Mouse (Mus musculus): ENCODE measurements around the gene Clic5. TPM values are rescaled to one million over a fixed set of nuclear protein-coding genes. Genes with fewer than 3 reads are reported as not detected.

Gene Clic5
- total RNA-seq, 2 experiments from 2014 or later: 13.6 to 22.8 TPM

DNA sequence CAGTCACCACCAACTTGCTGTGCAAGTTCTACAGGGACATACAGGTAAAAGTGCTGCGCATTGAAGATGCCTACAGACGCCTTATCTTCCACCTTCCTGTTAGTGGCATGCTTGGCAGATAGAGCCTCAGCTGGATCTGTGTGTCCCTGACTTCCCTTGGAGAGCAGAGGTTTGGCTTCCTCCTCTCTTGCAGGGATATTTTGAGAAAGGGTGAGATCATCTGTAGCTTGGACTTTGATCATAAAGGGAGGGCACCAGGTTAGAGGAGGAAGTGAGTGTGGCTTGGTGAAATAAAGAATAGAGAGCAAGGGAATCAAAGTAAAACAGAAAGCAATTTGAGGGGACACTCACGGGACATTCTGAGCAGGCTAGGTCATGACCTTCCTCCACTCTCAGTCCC, 4.6 kb downstream of the Clic5 start:
- DNase-seq: no peak

GRCm38 (mm10) chr17:44199158-44199557, 10.8 kb downstream of the Clic5 start:
- DNase-seq: no peak

GRCm38 (mm10) chr17:44202952-44203351, 14.6 kb downstream of the Clic5 start:
- peak; percentile 15 to 25 for DNase-seq

- DNase-seq: no peak
Measured at GRCm38 (mm10) chr17:44204787-44205186, 16.4 kb downstream of the Clic5 start.

- DNase-seq: no peak
Measured at GRCm38 (mm10) chr17:44205562-44205961, 17.2 kb downstream of the Clic5 start.

DNA sequence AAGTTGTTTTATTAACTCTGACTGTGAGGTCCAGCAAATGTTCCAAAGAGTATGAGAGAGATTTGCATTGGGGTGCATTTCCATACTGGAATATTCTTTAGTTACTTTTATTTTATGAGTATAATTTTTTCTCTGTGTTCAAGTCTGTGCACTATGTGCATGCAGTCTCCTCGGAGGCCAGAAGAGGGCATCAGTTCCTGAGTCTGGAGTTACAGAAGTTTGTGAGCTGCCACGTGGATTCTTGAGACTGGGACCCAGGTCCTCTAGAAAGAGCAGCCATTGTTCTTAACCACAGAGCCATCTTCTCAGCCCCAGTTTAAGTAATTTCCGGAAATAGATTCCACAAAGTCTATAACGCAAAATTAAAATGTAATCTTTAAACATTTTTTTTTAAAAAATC, 20.5 kb downstream of the Clic5 start:
- DNase-seq: no peak

DNA sequence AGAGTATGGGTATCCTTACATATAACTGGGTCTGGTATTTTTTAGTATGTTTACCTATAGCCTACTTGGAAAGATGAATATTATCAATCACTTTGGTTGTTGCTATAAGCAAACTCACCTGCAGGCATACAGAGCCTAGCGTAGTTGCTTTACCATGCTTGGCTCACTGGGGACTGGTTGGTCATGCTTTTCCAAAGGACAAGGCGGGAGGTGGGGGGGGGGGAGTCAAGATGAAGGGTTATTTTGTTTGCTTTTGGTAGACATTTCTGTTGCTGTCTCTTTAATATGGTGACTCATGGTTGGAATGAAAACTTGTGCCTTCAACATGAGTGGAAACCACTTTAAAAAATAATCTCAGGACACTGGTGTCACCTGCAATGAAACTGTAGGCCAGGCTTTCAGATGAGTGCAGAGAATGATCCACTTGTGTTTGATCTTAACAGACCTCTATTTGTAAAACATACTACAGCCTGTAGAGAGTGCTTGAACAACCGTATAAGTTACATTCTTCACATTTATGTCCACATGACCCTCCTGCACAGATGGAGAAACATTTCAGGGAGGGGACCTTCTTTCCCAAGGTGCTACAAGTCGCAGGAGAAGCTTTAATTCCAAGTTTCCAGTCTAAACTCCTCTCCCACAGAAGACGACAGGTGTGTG, 24.7 kb downstream of the Clic5 start:
- no peak for DNase-seq

DNA sequence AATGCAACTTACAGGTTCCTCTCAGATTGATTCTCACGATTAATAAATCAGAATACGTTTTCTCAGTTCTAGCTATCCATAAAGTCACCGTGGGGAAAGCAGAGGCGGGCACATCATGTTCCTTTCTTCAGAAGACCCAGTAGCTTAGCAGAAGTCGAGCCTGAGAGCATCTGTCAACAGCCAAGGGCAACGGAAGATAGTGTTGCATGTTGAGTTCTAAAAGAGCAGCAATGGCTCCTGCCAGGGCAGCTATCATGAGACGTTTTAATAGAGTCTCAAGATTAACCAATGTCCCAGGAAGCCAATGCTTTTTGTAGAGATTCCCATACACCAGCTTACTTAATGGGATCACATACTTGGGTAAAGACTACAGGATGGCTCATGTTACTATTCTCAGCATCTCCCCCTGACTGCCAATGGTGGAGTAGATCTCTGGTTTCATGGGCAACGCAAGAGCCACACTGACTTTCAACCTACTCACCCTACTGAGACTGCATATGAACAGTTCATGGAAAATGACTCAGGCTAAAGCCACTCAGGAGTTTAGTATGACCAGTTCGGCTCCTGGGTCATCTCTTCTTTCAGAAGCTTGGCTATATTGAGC, 26.9 kb downstream of the Clic5 start:
- no peak for DNase-seq

DNA sequence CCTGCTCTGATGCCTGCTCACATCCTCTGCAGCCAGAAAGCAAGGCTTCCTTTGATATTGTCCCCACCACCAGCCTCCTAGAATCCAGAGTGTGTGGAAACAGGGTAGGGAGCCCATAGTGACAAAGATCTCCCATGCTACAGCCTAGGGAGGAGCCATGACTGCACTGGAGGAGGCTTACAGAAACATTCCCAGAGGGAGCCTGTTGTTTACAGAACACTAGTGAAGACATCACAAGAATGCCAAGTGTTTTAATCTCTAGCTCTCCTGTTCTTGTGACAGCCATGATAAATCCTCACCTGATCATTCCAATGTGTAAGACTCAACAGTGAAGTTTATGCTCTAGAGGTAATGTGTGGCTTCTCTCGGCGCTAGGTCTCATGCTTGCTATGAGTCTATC, 28.8 kb downstream of the Clic5 start:
- DNase-seq: no peak

- DNase-seq: no peak
Measured at GRCm38 (mm10) chr17:44219943-44220342, 31.6 kb downstream of the Clic5 start.

- no peak for DNase-seq
Measured at GRCm38 (mm10) chr17:44228428-44228827, 40.0 kb downstream of the Clic5 start.

DNA sequence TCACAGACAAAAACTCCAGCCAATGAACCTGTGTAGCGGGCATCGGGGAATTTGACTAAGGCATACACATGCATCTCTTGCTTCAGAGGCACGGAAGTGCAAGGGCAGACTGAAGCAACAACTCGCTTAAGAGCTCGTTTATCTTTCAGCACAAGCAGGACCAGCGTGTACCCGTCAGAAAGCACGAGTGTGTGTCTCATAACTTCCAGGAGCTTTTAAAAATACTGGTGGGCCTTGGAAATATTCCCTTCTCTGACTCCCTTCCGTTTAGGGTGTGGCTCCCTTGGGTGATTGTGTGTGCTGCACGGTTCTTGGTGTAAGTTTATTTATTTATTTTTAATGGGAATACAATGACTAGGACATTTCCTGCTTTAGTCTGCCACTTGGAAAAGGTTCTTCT, 41.7 kb downstream of the Clic5 start:
- DNase-seq: peak; percentile 19 to 20

- peak; percentile 12 to 36 for DNase-seq
Measured at GRCm38 (mm10) chr17:44239030-44239721, 50.8 kb downstream of the Clic5 start.

GRCm38 (mm10) chr17:44240742-44241141, 52.4 kb downstream of the Clic5 start:
- no peak for DNase-seq

DNA sequence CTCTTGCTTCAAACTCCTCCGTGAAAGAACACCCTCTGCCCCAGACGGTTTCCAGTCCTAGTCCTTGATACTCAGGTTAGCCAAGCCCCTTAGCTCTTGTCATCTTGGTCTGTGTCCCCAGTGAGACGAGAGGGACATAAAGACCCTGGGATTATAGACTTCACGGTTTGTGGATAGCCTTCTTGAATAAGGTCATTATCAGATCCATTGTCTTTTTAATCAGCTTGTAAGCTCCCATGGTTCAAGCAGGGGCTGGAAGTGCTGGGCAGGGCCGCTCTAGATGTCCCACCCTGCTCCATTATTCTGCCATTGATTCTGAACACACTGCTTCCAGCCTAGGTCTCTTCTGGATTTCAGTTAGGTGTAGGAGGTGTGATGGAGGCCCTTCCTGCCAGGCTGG, 55.7 kb downstream of the Clic5 start:
- DNase-seq: no peak

DNA sequence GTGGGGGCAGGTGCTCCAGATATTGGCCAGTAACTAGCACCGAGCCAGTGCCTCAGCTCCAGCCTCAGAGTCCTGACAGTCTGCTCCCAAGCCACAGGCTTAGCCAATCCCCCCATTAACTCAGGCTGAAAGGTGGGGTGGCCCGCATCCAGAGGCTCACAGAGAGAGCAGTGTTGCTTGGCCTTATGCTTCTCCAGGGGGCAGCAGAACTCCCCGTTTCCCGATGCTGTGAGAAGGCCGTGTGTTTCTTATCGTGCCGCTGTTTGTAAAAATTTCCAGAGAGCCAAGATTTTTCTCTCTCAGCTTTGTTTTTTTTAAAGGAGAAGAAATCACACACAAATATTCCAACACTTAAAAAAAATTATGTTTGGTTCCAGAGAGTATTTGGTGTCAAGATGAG, 56.2 kb downstream of the Clic5 start:
- DNase-seq: no peak

DNA sequence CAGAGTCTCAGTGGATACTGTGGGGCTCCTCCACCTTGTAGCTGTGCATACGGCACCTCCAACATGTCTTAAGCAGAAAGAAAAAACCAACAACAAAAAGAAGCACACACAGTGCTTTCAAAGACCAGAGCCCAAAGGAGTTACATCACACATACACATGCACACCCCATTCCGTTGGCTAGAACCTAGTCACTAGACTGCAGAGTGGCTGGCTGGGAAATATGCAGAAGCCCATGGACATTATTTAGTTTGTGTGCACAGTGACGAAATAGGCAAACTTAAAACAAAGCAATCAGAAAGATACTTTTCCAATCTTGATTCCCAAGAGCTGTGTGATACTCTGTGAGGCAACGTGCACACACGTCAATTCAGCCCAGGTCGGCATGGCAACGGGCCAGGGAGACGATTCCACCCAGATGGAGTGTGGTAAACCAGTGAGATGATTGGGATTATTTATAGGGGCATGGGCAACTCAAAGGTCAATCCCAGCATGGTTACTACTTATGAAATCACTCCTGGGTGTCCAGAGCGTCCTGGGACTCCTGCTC, 57.8 kb downstream of the Clic5 start:
- DNase-seq: no peak

- DNase-seq: no peak
Measured at GRCm38 (mm10) chr17:44249544-44249943, 61.2 kb downstream of the Clic5 start.

- no peak for DNase-seq
Measured at GRCm38 (mm10) chr17:44252653-44253052, 64.3 kb downstream of the Clic5 start.

GRCm38 (mm10) chr17:44254698-44255097, 66.3 kb downstream of the Clic5 start:
- no peak for DNase-seq

GRCm38 (mm10) chr17:44256583-44256982, 68.2 kb downstream of the Clic5 start:
- peak; percentile 81 to 86 for DNase-seq

DNA sequence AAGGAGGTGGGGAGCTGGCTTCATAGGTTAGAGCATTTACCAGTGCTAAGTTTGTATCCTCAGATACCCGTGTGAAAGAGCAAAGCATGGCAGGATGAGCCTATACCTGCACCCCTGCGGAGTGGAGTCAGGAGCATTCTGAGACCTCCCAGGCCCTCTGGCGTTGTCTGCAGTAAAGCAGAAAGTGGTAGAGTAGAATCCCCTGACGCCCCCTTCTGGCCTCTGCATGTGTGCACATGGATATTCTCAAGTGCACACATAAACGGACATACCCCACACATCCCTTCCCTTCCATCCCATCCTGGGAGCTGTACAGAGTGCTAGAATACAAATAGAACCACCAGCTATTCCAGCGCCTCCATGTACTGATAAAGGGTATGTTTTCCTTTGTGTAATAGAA, 70.9 kb downstream of the Clic5 start:
- no peak for DNase-seq

- DNase-seq: peak; percentile 65 to 71
Measured at GRCm38 (mm10) chr17:44261594-44262202, 73.3 kb downstream of the Clic5 start.
